ENCODE assay signal across 27 mouse cellular contexts in genomic region chr13:97333801-97334534, GRCm38 (mm10).
A peak's percentile ranks its signal among the peaks of the same experiment; 100 is the strongest.
DNase-seq lines count a peak whose midpoint lies in the region; ATAC-seq and TF ChIP-seq lines count a peak whose summit lies in the region.
"Had no signal": no experiment of that assay in that cellular context is flagged by ENCODE, and none has a peak within 500 bp of the region (broad histone marks: within the 10 kb centered on the region; RNA-seq: fewer than 3 reads in every experiment).

No protein-coding gene starts in this region.

- whole genome bisulfite sequencing in forebrain, embryonic 14.5 days, result 6% methylated on average over 10 of the region's 10 CpGs
- WGBS in forebrain, embryonic 15.5 days, result 6% methylated on average over 10 of the region's 10 CpGs
- WGBS in stomach, embryonic 14.5 days, result 42% methylated on average over 10 of the region's 10 CpGs
- WGBS in stomach, postnatal 0 days, result 45% methylated on average over 10 of the region's 10 CpGs
- 40% methylated on average over 10 of the region's 10 CpGs for WGBS in intestine, embryonic 16.5 days
- 42% methylated on average over 10 of the region's 10 CpGs for WGBS in stomach, embryonic 16.5 days

- DNase-seq in forebrain, embryonic 14.5 days (ENCODE audit: low spot score), result peak; percentile 14
- no peak for DNase-seq in stomach, postnatal 0 days (ENCODE audit: low spot score)
- DNase-seq in thymus, postnatal 4 days, result no peak
- DNase-seq: adrenal gland, postnatal 10 days; cerebellum, adult 9-10 months; forebrain, postnatal 0 days; gastrocnemius, postnatal 25 days; heart, adult 2 months; heart, postnatal 14 days; kidney, adult 8-10 months; kidney, postnatal 10 days; left cerebral cortex, postnatal 4 days; liver; right cerebral cortex, adult 18-20 months; right cerebral cortex, postnatal 4 days; thymus, postnatal 25 days had no signal

- no peak overlapping the region for H3K4me2 ChIP-seq in forebrain, embryonic 14.5 days (ENCODE audit: low read length)
- H3K4me2 ChIP-seq in forebrain, embryonic 15.5 days (replicated peaks), result no peak overlapping the region
- H3K4me2 ChIP-seq in stomach, embryonic 14.5 days (replicated peaks; ENCODE audit: low read depth, low read length), result no peak overlapping the region
- no peak overlapping the region for H3K4me2 ChIP-seq in stomach, postnatal 0 days (replicated peaks; ENCODE audit: low read depth)
- no peak overlapping the region for H3K4me2 ChIP-seq in intestine, embryonic 16.5 days (ENCODE audit: low read depth, low read length)
- H3K4me2 ChIP-seq in stomach, embryonic 16.5 days (ENCODE audit: low read depth, low read length), result no peak overlapping the region
- H3K4me2 ChIP-seq: heart, embryonic 13.5 days; hindbrain, embryonic 13.5 days; liver, embryonic 15.5 days; midbrain, embryonic 12.5 days; neural tube, embryonic 13.5 days had no signal

- TF ChIP-seq EP300 in stomach, postnatal 0 days (optimal IDR thresholded peaks at IDR 0.05), result no peak

- TF ChIP-seq CTCF in stomach, postnatal 0 days (IDR thresholded peaks at IDR 0.05; ENCODE audit: low read depth), result no peak

- no peak overlapping the region for H3K4me3 ChIP-seq in forebrain, embryonic 14.5 days (ENCODE audit: low read depth, low read length)
- H3K4me3 ChIP-seq in forebrain, embryonic 15.5 days, result no peak overlapping the region
- H3K4me3 ChIP-seq in stomach, embryonic 14.5 days (ENCODE audit: low read depth, low read length), result no peak overlapping the region
- H3K4me3 ChIP-seq in stomach, postnatal 0 days (ENCODE audit: low read depth, low read length), result no peak overlapping the region
- H3K4me3 ChIP-seq in intestine, embryonic 16.5 days (ENCODE audit: low read length), result no peak overlapping the region
- H3K4me3 ChIP-seq in stomach, embryonic 16.5 days (replicated peaks; ENCODE audit: low read length), result no peak overlapping the region
- H3K4me3 ChIP-seq: heart, adult 2 months; heart, embryonic 13.5 days; hindbrain, embryonic 13.5 days; liver, embryonic 15.5 days; midbrain, embryonic 12.5 days; myocyte; neural tube, embryonic 13.5 days had no signal

- ATAC-seq in forebrain, embryonic 14.5 days, result no peak
- ATAC-seq in forebrain, embryonic 15.5 days (replicated peaks), result no peak
- no peak for ATAC-seq in stomach, embryonic 14.5 days (ENCODE audit: insufficient number of reproducible peaks, insufficient read depth, low FRiP score, low read depth)
- ATAC-seq in stomach, postnatal 0 days (ENCODE audit: low FRiP score, low TSS enrichment), result no peak
- ATAC-seq in intestine, embryonic 16.5 days, result peak; percentile 73
- peak; percentile 48; the same call in 1 of the 2 replicates for ATAC-seq in stomach, embryonic 16.5 days (ENCODE audit: insufficient read depth, low FRiP score)
- no peak for ATAC-seq in frontal cortex, adult (ENCODE audit: low TSS enrichment)
- ATAC-seq: forebrain, postnatal 0 days had no signal

- H3K27ac ChIP-seq in forebrain, embryonic 14.5 days (ENCODE audit: low read depth, low read length), result no peak overlapping the region
- H3K27ac ChIP-seq in forebrain, embryonic 15.5 days (replicated peaks), result no peak overlapping the region
- H3K27ac ChIP-seq in stomach, embryonic 14.5 days (ENCODE audit: low read length), result peak overlapping the region; percentile 2; the same call in 1 of the 2 replicates
- no peak overlapping the region for H3K27ac ChIP-seq in stomach, postnatal 0 days (replicated peaks)
- H3K27ac ChIP-seq in intestine, embryonic 16.5 days (ENCODE audit: low read length), result no peak overlapping the region
- H3K27ac ChIP-seq in stomach, embryonic 16.5 days (ENCODE audit: low read length), result no peak overlapping the region
- H3K27ac ChIP-seq: heart, adult 2 months; heart, embryonic 13.5 days; hindbrain, embryonic 13.5 days; liver, embryonic 15.5 days; midbrain, embryonic 12.5 days; neural tube, embryonic 13.5 days had no signal

- no peaks in the 10 kb centered on the region for H3K9me3 ChIP-seq in forebrain, embryonic 14.5 days (replicated peaks; ENCODE audit: control insufficient read depth, low read length)
- H3K9me3 ChIP-seq in forebrain, embryonic 15.5 days, result no peaks in the 10 kb centered on the region
- H3K9me3 ChIP-seq in stomach, embryonic 14.5 days (ENCODE audit: control insufficient read depth, low read depth, low read length), result no peaks in the 10 kb centered on the region
- H3K9me3 ChIP-seq in stomach, postnatal 0 days (ENCODE audit: control insufficient read depth, low read length), result no peaks in the 10 kb centered on the region
- H3K9me3 ChIP-seq in intestine, embryonic 16.5 days (ENCODE audit: control insufficient read depth, low read length), result no peaks in the 10 kb centered on the region
- no peaks in the 10 kb centered on the region for H3K9me3 ChIP-seq in stomach, embryonic 16.5 days (replicated peaks; ENCODE audit: control insufficient read depth, low read length)
- H3K9me3 ChIP-seq: heart, embryonic 13.5 days; hindbrain, embryonic 13.5 days; liver, embryonic 15.5 days; midbrain, embryonic 12.5 days; neural tube, embryonic 13.5 days had no signal

- H3K9ac ChIP-seq in forebrain, embryonic 14.5 days (ENCODE audit: low read length), result no peak overlapping the region
- no peak overlapping the region for H3K9ac ChIP-seq in forebrain, embryonic 15.5 days (replicated peaks)
- no peak overlapping the region for H3K9ac ChIP-seq in stomach, embryonic 14.5 days (replicated peaks; ENCODE audit: low read depth, low read length)
- no peak overlapping the region for H3K9ac ChIP-seq in stomach, postnatal 0 days (ENCODE audit: low read length)
- H3K9ac ChIP-seq in intestine, embryonic 16.5 days (ENCODE audit: low read depth, low read length), result no peak overlapping the region
- H3K9ac ChIP-seq in stomach, embryonic 16.5 days (ENCODE audit: low read length), result no peak overlapping the region
- H3K9ac ChIP-seq: forebrain, postnatal 0 days; heart, embryonic 13.5 days; hindbrain, embryonic 13.5 days; liver, embryonic 15.5 days; midbrain, embryonic 12.5 days; neural tube, embryonic 13.5 days had no signal

- H3K36me3 ChIP-seq in forebrain, embryonic 14.5 days (ENCODE audit: control insufficient read depth, insufficient read depth, low read length), result no peaks in the 10 kb centered on the region
- no peaks in the 10 kb centered on the region for H3K36me3 ChIP-seq in forebrain, embryonic 15.5 days
- H3K36me3 ChIP-seq in stomach, embryonic 14.5 days (ENCODE audit: control insufficient read depth, insufficient read depth, low read length), result no peaks in the 10 kb centered on the region
- no peaks in the 10 kb centered on the region for H3K36me3 ChIP-seq in stomach, postnatal 0 days (ENCODE audit: control insufficient read depth, insufficient read depth, low read length)
- no peaks in the 10 kb centered on the region for H3K36me3 ChIP-seq in intestine, embryonic 16.5 days (ENCODE audit: control insufficient read depth, insufficient read depth, low read length)
- no peaks in the 10 kb centered on the region for H3K36me3 ChIP-seq in stomach, embryonic 16.5 days (ENCODE audit: control insufficient read depth, insufficient read depth, low read length)
- H3K36me3 ChIP-seq: heart, embryonic 13.5 days; hindbrain, embryonic 13.5 days; liver, embryonic 15.5 days; midbrain, embryonic 12.5 days; neural tube, embryonic 13.5 days had no signal

- H3K27me3 ChIP-seq in forebrain, embryonic 14.5 days (replicated peaks; ENCODE audit: control insufficient read depth, insufficient read depth, low read length), result no peaks in the 10 kb centered on the region
- H3K27me3 ChIP-seq in forebrain, embryonic 15.5 days, result no peaks in the 10 kb centered on the region
- no peaks in the 10 kb centered on the region for H3K27me3 ChIP-seq in stomach, embryonic 14.5 days (ENCODE audit: control insufficient read depth, insufficient read depth, low read length)
- H3K27me3 ChIP-seq in stomach, postnatal 0 days (ENCODE audit: control insufficient read depth, insufficient read depth, low read length), result no peaks in the 10 kb centered on the region; the same call in 1 of the 2 replicates
- no peaks in the 10 kb centered on the region for H3K27me3 ChIP-seq in intestine, embryonic 16.5 days (replicated peaks; ENCODE audit: control insufficient read depth, insufficient read depth, low read length)
- no peaks in the 10 kb centered on the region for H3K27me3 ChIP-seq in stomach, embryonic 16.5 days (ENCODE audit: control insufficient read depth, insufficient read depth, low read length)
- H3K27me3 ChIP-seq: hindbrain, embryonic 13.5 days; liver, embryonic 15.5 days; neural tube, embryonic 13.5 days had no signal

- H3K4me1 ChIP-seq in forebrain, embryonic 14.5 days (ENCODE audit: control insufficient read depth, insufficient read depth, low read length), result peaks cover 16% of the 10 kb centered on the region
- H3K4me1 ChIP-seq in forebrain, embryonic 15.5 days, result peaks cover 23% of the 10 kb centered on the region
- H3K4me1 ChIP-seq in stomach, embryonic 14.5 days (ENCODE audit: control insufficient read depth, insufficient read depth, low read length), result peaks cover 11% of the 10 kb centered on the region; the same call in 1 of the 2 replicates
- H3K4me1 ChIP-seq in stomach, postnatal 0 days (replicated peaks; ENCODE audit: control insufficient read depth, insufficient read depth), result no peaks in the 10 kb centered on the region
- H3K4me1 ChIP-seq in intestine, embryonic 16.5 days (ENCODE audit: control insufficient read depth, insufficient read depth, low read length), result peaks cover 5% of the 10 kb centered on the region
- H3K4me1 ChIP-seq in stomach, embryonic 16.5 days (ENCODE audit: control insufficient read depth, insufficient read depth, low read length), result peaks cover 13% of the 10 kb centered on the region; the same call in 1 of the 2 replicates
- H3K4me1 ChIP-seq: liver, embryonic 15.5 days had no signal

Comparison
In these comparisons a context has a peak if more than half of its experiments do, and no peak if none do; other contexts are left out.
1. ATAC-seq: peak in intestine, embryonic 16.5 days (single experiment) and stomach, embryonic 16.5 days (single experiment); none in forebrain, embryonic 14.5 days (single experiment), forebrain, embryonic 15.5 days (single experiment), stomach, embryonic 14.5 days (single experiment), stomach, postnatal 0 days (single experiment) and frontal cortex, adult (single experiment).